In the genomic region with DNA sequence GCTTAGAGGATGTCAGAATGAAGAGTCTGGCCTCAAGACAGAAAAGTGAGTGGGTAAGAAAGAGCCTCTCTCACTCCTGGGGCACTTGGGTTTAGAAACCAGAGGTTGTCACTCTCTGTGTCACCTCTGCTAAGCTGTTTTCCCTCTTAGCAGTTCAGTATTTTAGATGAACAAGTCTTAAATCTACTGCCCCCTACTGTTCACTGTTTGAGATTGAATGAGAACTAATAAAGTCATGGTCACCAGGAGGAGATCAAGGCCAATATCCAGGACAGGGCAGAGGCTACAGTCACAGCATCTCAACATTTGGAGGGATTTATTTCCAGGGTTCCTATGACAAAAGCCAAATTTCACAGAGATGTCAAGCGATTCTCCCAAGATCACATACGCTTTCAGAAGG, we compare ENCODE assay signal across 9 mouse cellular contexts.
A peak's percentile ranks its signal among the peaks of the same experiment; 100 is the strongest.
DNase-seq lines count a peak whose midpoint lies in the region; ATAC-seq and TF ChIP-seq lines count a peak whose summit lies in the region.
"Had no signal": no experiment of that assay in that cellular context is flagged by ENCODE, and none has a peak within 500 bp of the region (broad histone marks: within the 10 kb centered on the region; RNA-seq: fewer than 3 reads in every experiment).

No protein-coding gene starts in this region.

- no peak overlapping the region for H3K9ac ChIP-seq in hindbrain, embryonic 11.5 days (ENCODE audit: low read depth, low read length)

- no peaks in the 10 kb centered on the region for H3K36me3 ChIP-seq in hindbrain, embryonic 11.5 days (ENCODE audit: control insufficient read depth, insufficient read depth, low read length)
- H3K36me3 ChIP-seq in hindbrain, embryonic 10.5 days = no peaks in the 10 kb centered on the region
- no peaks in the 10 kb centered on the region for H3K36me3 ChIP-seq in E14TG2a.4 (ENCODE audit: insufficient read depth, low read length)

- H3K27me3 ChIP-seq in hindbrain, embryonic 11.5 days (ENCODE audit: control insufficient read depth, insufficient read depth, low read length) = no peaks in the 10 kb centered on the region
- no peaks in the 10 kb centered on the region for H3K27me3 ChIP-seq in hindbrain, embryonic 10.5 days (ENCODE audit: insufficient read depth, poor library complexity, severe bottlenecking)
- H3K27me3 ChIP-seq in E14TG2a.4 (ENCODE audit: insufficient read depth, low read length) = no peaks in the 10 kb centered on the region

- H3K4me2 ChIP-seq in hindbrain, embryonic 11.5 days (replicated peaks; ENCODE audit: low read depth, low read length) = no peak overlapping the region

- peak; percentile 41 for TF ChIP-seq CTCF in E14TG2a.4 (conservative IDR thresholded peaks at IDR 0.05; ENCODE audit: low read length)

- H3K9me3 ChIP-seq in hindbrain, embryonic 11.5 days (ENCODE audit: control insufficient read depth, low read length) = no peaks in the 10 kb centered on the region
- H3K9me3 ChIP-seq in hindbrain, embryonic 10.5 days = no peaks in the 10 kb centered on the region
- no peaks in the 10 kb centered on the region for H3K9me3 ChIP-seq in E14TG2a.4 (ENCODE audit: low read length)
- H3K9me3 ChIP-seq: megakaryocyte, embryonic 14.5 days had no signal

- H3K4me3 ChIP-seq in hindbrain, embryonic 11.5 days (ENCODE audit: low read depth, low read length) = no peak overlapping the region
- no peak overlapping the region for H3K4me3 ChIP-seq in hindbrain, embryonic 10.5 days
- no peak overlapping the region for H3K4me3 ChIP-seq in E14TG2a.4 (replicated peaks; ENCODE audit: low read length)
- H3K4me3 ChIP-seq: megakaryocyte, embryonic 14.5 days had no signal

- WGBS in hindbrain, embryonic 11.5 days = 87% methylated on average over 2 of the region's 2 CpGs
- 83% methylated on average over 2 of the region's 2 CpGs for WGBS in hindbrain, embryonic 10.5 days

- no peak for ATAC-seq in hindbrain, embryonic 11.5 days (ENCODE audit: low FRiP score)
- no peak for ATAC-seq in erythroblast, adult 5-6 weeks (replicated peaks; ENCODE audit: low FRiP score, poor library complexity, severe bottlenecking)

- no peak overlapping the region for H3K27ac ChIP-seq in hindbrain, embryonic 11.5 days (ENCODE audit: low read depth, low read length)
- no peak overlapping the region for H3K27ac ChIP-seq in hindbrain, embryonic 10.5 days

- peak; percentile 56 for DNase-seq in hindbrain, embryonic 11.5 days (ENCODE audit: low spot score)
- no peak for DNase-seq in hindbrain, embryonic 10.5 days (ENCODE audit: low spot score)
- DNase-seq in ZHBTc4 (ENCODE audit: low read depth, low spot score) = peak; percentile 54
- peak; percentile 75 for DNase-seq in lung, postnatal 36 days
- no peak for DNase-seq in urinary bladder, postnatal 14 days (ENCODE audit: low spot score)
- DNase-seq: heart, postnatal 10 days had no signal

- 0 out of 2 replicates have a peak, but pooled peaks cover 2% of the 10 kb centered on the region for H3K4me1 ChIP-seq in hindbrain, embryonic 11.5 days (replicated peaks; ENCODE audit: control insufficient read depth, insufficient read depth, low read length)
- peaks cover 37% of the 10 kb centered on the region for H3K4me1 ChIP-seq in hindbrain, embryonic 10.5 days (replicated peaks)
- H3K4me1 ChIP-seq in E14TG2a.4 (replicated peaks; ENCODE audit: low read depth, low read length) = peaks cover 26% of the 10 kb centered on the region

Comparison
In these comparisons a context has a peak if more than half of its experiments do, and no peak if none do; other contexts are left out.
1. DNase-seq: peak in hindbrain, embryonic 11.5 days (single experiment), ZHBTc4 (single experiment) and lung, postnatal 36 days (single experiment); none in hindbrain, embryonic 10.5 days (single experiment) and urinary bladder, postnatal 14 days (single experiment).